Mouse (Mus musculus): ENCODE measurements around the gene Pxdc1.

The Pxdc1 gene

GRCm38 (mm10) chr13:34653391-34653790, at the start of gene Pxdc1:
Gene Pxdc1 (minus strand): TSS chr13:34653486.
- no peak for DNase-seq (ENCODE audit: low read depth, low spot score)

- no peak for DNase-seq (ENCODE audit: low read depth, low spot score)
Measured at GRCm38 (mm10) chr13:34700630-34701029, 47.3 kb upstream of the Pxdc1 start.

GRCm38 (mm10) chr13:34700091-34700490, 46.8 kb upstream of the Pxdc1 start:
- DNase-seq (ENCODE audit: low read depth, low spot score), result no peak

- DNase-seq (ENCODE audit: low read depth, low spot score), result no peak
Measured at GRCm38 (mm10) chr13:34696734-34697332, 43.5 kb upstream of the Pxdc1 start.

GRCm38 (mm10) chr13:34693111-34693510, 39.8 kb upstream of the Pxdc1 start:
- DNase-seq (ENCODE audit: low read depth, low spot score), result no peak

GRCm38 (mm10) chr13:34691049-34691448, 37.8 kb upstream of the Pxdc1 start:
- no peak for DNase-seq (ENCODE audit: low read depth, low spot score)

- no peak for DNase-seq (ENCODE audit: low read depth, low spot score)
Measured at GRCm38 (mm10) chr13:34685008-34685765, 31.9 kb upstream of the Pxdc1 start.

- peak; percentile 24 for DNase-seq (ENCODE audit: low read depth, low spot score)
Measured at GRCm38 (mm10) chr13:34683762-34684488, 30.6 kb upstream of the Pxdc1 start.

- peak; percentile 4 for DNase-seq (ENCODE audit: low read depth, low spot score)
Measured at GRCm38 (mm10) chr13:34683270-34683669, 30.0 kb upstream of the Pxdc1 start.

GRCm38 (mm10) chr13:34676507-34676906, 23.2 kb upstream of the Pxdc1 start:
- no peak for DNase-seq (ENCODE audit: low read depth, low spot score)

- DNase-seq (ENCODE audit: low read depth, low spot score), result no peak
Measured at GRCm38 (mm10) chr13:34675847-34676383, 22.6 kb upstream of the Pxdc1 start.

- no peak for DNase-seq (ENCODE audit: low read depth, low spot score)
Measured at GRCm38 (mm10) chr13:34673354-34673753, 20.1 kb upstream of the Pxdc1 start.

GRCm38 (mm10) chr13:34669919-34670865, 16.9 kb upstream of the Pxdc1 start:
- DNase-seq (ENCODE audit: low read depth, low spot score), result no peak

- DNase-seq (ENCODE audit: low read depth, low spot score), result no peak
Measured at GRCm38 (mm10) chr13:34667197-34667596, 13.9 kb upstream of the Pxdc1 start.

GRCm38 (mm10) chr13:34665074-34665473, 11.8 kb upstream of the Pxdc1 start:
- no peak for DNase-seq (ENCODE audit: low read depth, low spot score)

GRCm38 (mm10) chr13:34663762-34664161, 10.5 kb upstream of the Pxdc1 start:
- DNase-seq (ENCODE audit: low read depth, low spot score), result no peak

- DNase-seq (ENCODE audit: low read depth, low spot score), result no peak
Measured at GRCm38 (mm10) chr13:34659507-34659906, 6.2 kb upstream of the Pxdc1 start.

GRCm38 (mm10) chr13:34656351-34656750, 3.1 kb upstream of the Pxdc1 start:
- no peak for DNase-seq (ENCODE audit: low read depth, low spot score)

GRCm38 (mm10) chr13:34652353-34653241, 689 bp downstream of the Pxdc1 start:
- peak; percentile 66 for DNase-seq (ENCODE audit: low read depth, low spot score)

GRCm38 (mm10) chr13:34652016-34652352, 1.3 kb downstream of the Pxdc1 start:
- no peak for DNase-seq (ENCODE audit: low read depth, low spot score)

Measured in R1 (cell line).